Mouse (Mus musculus) cortical plate, adult 2 months (tissue): ENCODE results near the gene Aff3.

ENCODE experiments used
- CTCF ChIP-seq: fragments of 200-500 bp; IDR thresholded peaks from 2 replicates; pipeline ENCODE4 v1.5.1; 2011; ENCODE audit warnings: mild to moderate bottlenecking, control low read depth, low read length; ENCODE audit not compliant: insufficient read depth; ENCODE audit errors: extremely low read depth
- POLR2A ChIP-seq: fragments of 200-500 bp; IDR thresholded peaks from 2 replicates; pipeline ENCODE4 v1.6.1; 2011; ENCODE audit warnings: mild to moderate bottlenecking, low read length, control low read depth; ENCODE audit not compliant: insufficient read depth; ENCODE audit errors: extremely low read depth

DNA sequence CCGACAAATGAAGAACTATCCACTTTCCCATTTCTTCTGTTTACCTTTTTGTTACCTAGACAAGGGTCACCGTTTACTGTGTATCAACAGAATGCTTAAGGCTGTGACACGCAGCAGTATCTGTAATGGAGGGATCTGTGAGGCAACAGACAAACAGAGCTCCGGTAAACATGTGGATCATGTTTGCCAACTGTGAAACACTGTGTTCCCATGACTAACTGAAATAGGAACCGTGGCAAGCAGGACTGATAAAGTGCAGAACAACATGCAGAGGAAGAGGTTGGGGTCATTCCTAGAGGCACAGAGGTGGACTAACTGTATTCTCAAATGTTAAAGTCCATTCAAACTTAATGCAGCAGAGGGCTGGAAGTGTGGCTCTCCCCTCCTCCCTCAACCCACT lies 138.2 kb downstream of the Aff3 start:
- TF ChIP-seq CTCF = no peak
- TF ChIP-seq POLR2A = no peak
